Mouse (Mus musculus) layer of hippocampus, postnatal 14 days (tissue): ENCODE data around the gene Hspg2. TPM values are rescaled to one million over a fixed set of nuclear protein-coding genes. Genes with fewer than 3 reads are reported as not detected.

Source experiments
- DNase-seq, 2 experiments: peaks; one replicate each; pipeline ENCODE4 v3.0.0; 2021 to 2022; ENCODE audit warnings: low spot score in 2 of 2, mixed read lengths in 1 of 2
- total RNA-seq, 2 experiments: library from RNA; stranded (reverse); gene quantifications; 2 replicates each; pipeline ENCODE4 v1.2.3; 2021

Gene Hspg2
- total RNA-seq, 2 experiments from 2014 or later = 11.5 to 17.9 TPM

- no peak for DNase-seq
These were observed 30.5 kb downstream of the Hspg2 start for GRCm38 (mm10) chr4:137498882-137499583.

GRCm38 (mm10) chr4:137500149-137500548, 31.6 kb downstream of the Hspg2 start:
- no peak for DNase-seq

- DNase-seq = no peak
These were observed 32.4 kb downstream of the Hspg2 start for GRCm38 (mm10) chr4:137500953-137501352.

GRCm38 (mm10) chr4:137502183-137502582, 33.6 kb downstream of the Hspg2 start:
- DNase-seq = no peak

- no peak for DNase-seq
These were observed 34.2 kb downstream of the Hspg2 start for GRCm38 (mm10) chr4:137502801-137503200.

GRCm38 (mm10) chr4:137503509-137503971, 35.0 kb downstream of the Hspg2 start:
- peak in 1 of 2 experiments; percentile 18 for DNase-seq

GRCm38 (mm10) chr4:137506629-137507028, 38.1 kb downstream of the Hspg2 start:
- no peak for DNase-seq

GRCm38 (mm10) chr4:137509528-137509927, 41.0 kb downstream of the Hspg2 start:
- no peak for DNase-seq

- no peak for DNase-seq
These were observed 41.6 kb downstream of the Hspg2 start for GRCm38 (mm10) chr4:137510021-137510696.

GRCm38 (mm10) chr4:137512897-137513296, 44.3 kb downstream of the Hspg2 start:
- no peak for DNase-seq

GRCm38 (mm10) chr4:137517989-137518691, 49.6 kb downstream of the Hspg2 start:
- no peak for DNase-seq

- DNase-seq = no peak
These were observed 50.2 kb downstream of the Hspg2 start for GRCm38 (mm10) chr4:137518746-137519145.

- DNase-seq = no peak
These were observed 51.8 kb downstream of the Hspg2 start for GRCm38 (mm10) chr4:137520346-137520745.

- DNase-seq = no peak
These were observed 53.4 kb downstream of the Hspg2 start for GRCm38 (mm10) chr4:137521966-137522365.

- no peak for DNase-seq
These were observed 56.9 kb downstream of the Hspg2 start for GRCm38 (mm10) chr4:137525426-137525825.

GRCm38 (mm10) chr4:137527368-137527767, 58.8 kb downstream of the Hspg2 start:
- no peak for DNase-seq

- DNase-seq = no peak
These were observed 59.3 kb downstream of the Hspg2 start for GRCm38 (mm10) chr4:137527872-137528271.

GRCm38 (mm10) chr4:137540356-137540755, 71.8 kb downstream of the Hspg2 start:
- DNase-seq = no peak

- no peak for DNase-seq
These were observed 74.4 kb downstream of the Hspg2 start for GRCm38 (mm10) chr4:137542968-137543367.

- no peak for DNase-seq
These were observed 77.0 kb downstream of the Hspg2 start for GRCm38 (mm10) chr4:137545568-137545967.

- peak; percentile 24 to 25 for DNase-seq
These were observed 77.5 kb downstream of the Hspg2 start for GRCm38 (mm10) chr4:137546003-137546525.

- DNase-seq = no peak
These were observed 84.9 kb downstream of the Hspg2 start for GRCm38 (mm10) chr4:137553466-137553865.
